9 mouse cellular contexts compared by ENCODE assay signal in the genomic region with DNA sequence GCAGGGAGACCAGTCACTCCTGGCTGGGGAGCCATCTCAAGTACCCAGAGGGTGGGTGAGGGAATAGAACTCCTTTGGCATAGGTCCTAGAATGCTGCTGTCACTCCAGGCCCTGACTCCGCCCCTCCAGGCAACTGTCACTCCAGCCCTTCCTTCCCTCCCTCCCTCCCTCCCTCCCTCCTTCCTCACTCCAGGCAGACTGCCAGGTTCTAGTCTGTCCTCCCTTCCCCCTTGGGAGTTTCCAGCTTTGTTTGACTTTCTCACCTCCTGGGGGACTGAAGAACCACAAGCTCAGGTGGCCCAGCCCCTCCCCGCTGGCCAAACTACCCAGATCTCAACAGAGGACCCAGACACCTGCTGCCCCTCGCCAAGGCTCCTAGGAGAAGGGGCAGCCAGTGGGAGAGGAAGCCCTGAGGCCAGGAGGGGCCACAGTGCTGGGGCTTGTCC.
DNase-seq lines count a peak whose midpoint lies in the region; ATAC-seq and TF ChIP-seq lines count a peak whose summit lies in the region.
"Had no signal": no experiment of that assay in that cellular context is flagged by ENCODE, and none has a peak within 500 bp of the region (broad histone marks: within the 10 kb centered on the region; RNA-seq: fewer than 3 reads in every experiment).

No protein-coding gene starts in this region.

- TF ChIP-seq POLR2A in bone marrow, adult 2 months (IDR thresholded peaks at IDR 0.05; ENCODE audit: borderline replicate concordance, control insufficient read depth, low read depth, low read length), result no peak

- H3K4me2 ChIP-seq in midbrain, embryonic 11.5 days, result no peak overlapping the region
- H3K4me2 ChIP-seq in heart, embryonic 16.5 days (ENCODE audit: low read depth, low read length), result no peak overlapping the region; the same call in 1 of the 2 replicates
- H3K4me2 ChIP-seq: limb, embryonic 12.5 days had no signal

- no peak for ATAC-seq in midbrain, embryonic 11.5 days (ENCODE audit: low FRiP score)
- peak; percentile 87 for ATAC-seq in heart, embryonic 16.5 days (replicated peaks; ENCODE audit: extremely low read depth, insufficient read depth, low FRiP score)
- no peak for ATAC-seq in CD4-positive, CD25-positive, alpha-beta regulatory T cell, adult 4 months

- H3K27me3 ChIP-seq in midbrain, embryonic 10.5 days (ENCODE audit: low read depth, poor library complexity, severe bottlenecking), result no peaks in the 10 kb centered on the region
- no peaks in the 10 kb centered on the region for H3K27me3 ChIP-seq in midbrain, embryonic 11.5 days (ENCODE audit: control insufficient read depth, insufficient read depth, low read length)
- H3K27me3 ChIP-seq in heart, embryonic 16.5 days (ENCODE audit: control insufficient read depth, insufficient read depth, low read length), result no peaks in the 10 kb centered on the region
- H3K27me3 ChIP-seq: limb, embryonic 12.5 days had no signal

- no peak overlapping the region for H3K9ac ChIP-seq in midbrain, embryonic 11.5 days (ENCODE audit: low read length)
- H3K9ac ChIP-seq in heart, embryonic 16.5 days (ENCODE audit: low read length), result no peak overlapping the region
- H3K9ac ChIP-seq: limb, embryonic 12.5 days had no signal

- no peak overlapping the region for H3K4me3 ChIP-seq in midbrain, embryonic 10.5 days
- H3K4me3 ChIP-seq in midbrain, embryonic 11.5 days (ENCODE audit: low read depth, low read length), result no peak overlapping the region
- no peak overlapping the region for H3K4me3 ChIP-seq in bone marrow, adult 2 months (replicated peaks; ENCODE audit: control insufficient read depth, low read depth, low read length)
- H3K4me3 ChIP-seq in heart, embryonic 16.5 days (ENCODE audit: low read length), result no peak overlapping the region
- H3K4me3 ChIP-seq: limb, embryonic 12.5 days had no signal

- H3K36me3 ChIP-seq in midbrain, embryonic 10.5 days, result peaks cover 10% of the 10 kb centered on the region; the same call in 1 of the 2 replicates
- no peaks in the 10 kb centered on the region for H3K36me3 ChIP-seq in midbrain, embryonic 11.5 days (ENCODE audit: control insufficient read depth, insufficient read depth, low read length)
- H3K36me3 ChIP-seq in heart, embryonic 16.5 days (ENCODE audit: control insufficient read depth, insufficient read depth), result no peaks in the 10 kb centered on the region
- H3K36me3 ChIP-seq: limb, embryonic 12.5 days had no signal

- DNase-seq in midbrain, embryonic 10.5 days (ENCODE audit: low spot score), result no peak
- DNase-seq in midbrain, embryonic 11.5 days (ENCODE audit: low spot score, missing footprints), result no peak
- peak; percentile 87 for DNase-seq in kidney, postnatal 14 days
- DNase-seq in ovary, postnatal 14 days (ENCODE audit: low spot score), result peak; percentile 40
- no peak for DNase-seq in right cerebral cortex, postnatal 36 days (ENCODE audit: low spot score in 2 of 2)

- H3K27ac ChIP-seq in midbrain, embryonic 10.5 days (replicated peaks), result peak overlapping the region; percentile 30; the same call in 1 of the 2 replicates
- no peak overlapping the region for H3K27ac ChIP-seq in midbrain, embryonic 11.5 days (ENCODE audit: low read depth, low read length)
- H3K27ac ChIP-seq in bone marrow, adult 2 months (ENCODE audit: control insufficient read depth, insufficient read depth, low read depth, low read length, poor library complexity), result peak overlapping the region; percentile 50; the same call in 1 of the 2 replicates
- peak overlapping the region; percentile 94 for H3K27ac ChIP-seq in heart, embryonic 16.5 days (ENCODE audit: low read length)
- H3K27ac ChIP-seq: limb, embryonic 12.5 days had no signal

- no peak for TF ChIP-seq CTCF in bone marrow, adult 2 months (IDR thresholded peaks at IDR 0.05; ENCODE audit: control insufficient read depth, insufficient read depth, low read length)

- WGBS in midbrain, embryonic 10.5 days, result 57% methylated on average over 3 of the region's 3 CpGs
- 54% methylated on average over 3 of the region's 3 CpGs for WGBS in midbrain, embryonic 11.5 days
- 2% methylated on average over 3 of the region's 3 CpGs for WGBS in bone marrow, adult 2 months
- 25% methylated on average over 3 of the region's 3 CpGs for WGBS in heart, embryonic 16.5 days

- H3K9me3 ChIP-seq in midbrain, embryonic 10.5 days (replicated peaks), result no peaks in the 10 kb centered on the region
- H3K9me3 ChIP-seq in midbrain, embryonic 11.5 days (ENCODE audit: control insufficient read depth, low read length), result no peaks in the 10 kb centered on the region
- no peaks in the 10 kb centered on the region for H3K9me3 ChIP-seq in heart, embryonic 16.5 days (replicated peaks; ENCODE audit: control insufficient read depth, low read length)
- H3K9me3 ChIP-seq: limb, embryonic 12.5 days had no signal

- peaks cover 46% of the 10 kb centered on the region for H3K4me1 ChIP-seq in midbrain, embryonic 10.5 days
- H3K4me1 ChIP-seq in midbrain, embryonic 11.5 days (ENCODE audit: control insufficient read depth, insufficient read depth, low read length), result peaks cover 20% of the 10 kb centered on the region
- H3K4me1 ChIP-seq in bone marrow, adult 2 months (ENCODE audit: control insufficient read depth, insufficient read depth, low read length), result peaks cover 6% of the 10 kb centered on the region
- H3K4me1 ChIP-seq in heart, embryonic 16.5 days (ENCODE audit: control insufficient read depth, insufficient read depth, low read length), result peaks cover 25% of the 10 kb centered on the region

Comparison
In these comparisons a context has a peak if more than half of its experiments do, and no peak if none do; other contexts are left out.
1. DNase-seq: peak in kidney, postnatal 14 days (single experiment) and ovary, postnatal 14 days (single experiment); none in midbrain, embryonic 10.5 days (single experiment), midbrain, embryonic 11.5 days (single experiment) and right cerebral cortex, postnatal 36 days (0 of 2).